Mouse (Mus musculus): ENCODE data around the gene Rgl2.
"Not testable (repeated sequence)": the region's sequence is repeated elsewhere in the genome, so short reads cannot be mapped to it uniquely, and the experiment has no call there.

Gene Rgl2

DNA sequence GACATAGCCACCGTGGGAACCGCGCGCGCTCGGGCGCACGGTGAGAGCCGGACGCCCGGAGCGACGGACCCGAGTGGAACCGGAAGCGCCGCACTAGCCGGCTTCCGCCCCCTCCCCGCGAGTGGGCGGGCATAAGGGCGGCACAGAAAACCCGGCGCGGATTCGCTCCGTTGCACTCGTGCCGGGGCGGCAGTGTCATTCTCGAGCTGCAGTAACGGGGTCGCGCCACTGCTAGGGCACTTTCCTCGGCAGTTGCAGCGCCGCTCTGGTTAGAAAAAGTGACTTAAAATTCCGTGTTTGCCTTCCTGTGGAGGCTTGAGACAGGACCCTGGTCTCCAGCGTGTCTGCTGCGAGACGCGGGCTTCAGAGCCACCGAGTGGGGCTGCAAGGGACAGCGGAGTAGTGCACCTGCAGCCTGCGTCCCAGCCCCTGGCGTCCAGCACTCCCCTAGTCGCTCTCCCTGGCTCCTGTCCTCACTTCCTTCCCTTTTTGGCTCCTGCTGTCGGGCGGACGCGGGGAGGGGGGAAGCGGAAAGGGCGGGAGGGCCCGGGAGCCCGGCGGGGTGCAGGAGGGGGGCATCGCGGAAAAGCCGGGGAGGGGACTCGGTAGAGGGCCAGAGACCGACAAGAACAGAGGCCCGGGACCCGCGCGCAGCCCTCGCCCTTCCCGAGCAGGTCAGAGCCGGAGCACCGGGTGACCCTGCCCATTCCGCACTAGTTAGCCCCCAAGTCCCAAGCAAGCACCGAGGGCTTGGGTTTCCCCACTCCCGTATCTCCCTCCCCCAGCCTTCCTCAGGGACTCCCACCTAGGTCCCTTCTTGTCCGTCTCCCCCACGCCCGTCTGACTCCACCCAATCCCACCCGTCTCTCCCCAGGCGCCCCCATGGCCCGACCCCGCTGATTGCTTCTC lies at the start of gene Rgl2:
Gene Rgl2, plus strand, starts transcription at position 173 of the 909 bp plus-strand sequence.
- DNase-seq, result peak; percentile 95

- DNase-seq, result not testable (repeated sequence)
Observed at GRCm38 (mm10) chr17:33884320-33884719, 45.0 kb upstream of the Rgl2 start.

DNA sequence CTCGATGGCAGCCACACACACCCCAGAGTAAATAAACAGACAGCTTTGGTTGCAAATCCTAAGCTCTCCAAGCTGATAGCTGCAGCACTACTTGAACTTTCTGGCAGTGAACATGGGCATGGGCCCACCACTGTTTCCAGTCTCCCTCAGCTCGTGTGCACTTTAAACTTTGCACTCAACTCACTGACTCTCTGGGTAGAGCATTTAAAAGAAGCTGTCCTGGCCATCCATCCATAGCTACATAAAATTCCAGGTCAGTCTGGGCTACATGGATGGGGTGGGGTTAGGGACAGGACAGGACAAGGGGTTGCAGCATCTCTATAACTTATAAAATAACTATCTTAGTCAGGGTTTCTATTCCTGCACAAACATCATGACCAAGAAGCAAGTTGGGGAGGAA lies 41.5 kb upstream of the Rgl2 start:
- not testable (repeated sequence) for DNase-seq

DNA sequence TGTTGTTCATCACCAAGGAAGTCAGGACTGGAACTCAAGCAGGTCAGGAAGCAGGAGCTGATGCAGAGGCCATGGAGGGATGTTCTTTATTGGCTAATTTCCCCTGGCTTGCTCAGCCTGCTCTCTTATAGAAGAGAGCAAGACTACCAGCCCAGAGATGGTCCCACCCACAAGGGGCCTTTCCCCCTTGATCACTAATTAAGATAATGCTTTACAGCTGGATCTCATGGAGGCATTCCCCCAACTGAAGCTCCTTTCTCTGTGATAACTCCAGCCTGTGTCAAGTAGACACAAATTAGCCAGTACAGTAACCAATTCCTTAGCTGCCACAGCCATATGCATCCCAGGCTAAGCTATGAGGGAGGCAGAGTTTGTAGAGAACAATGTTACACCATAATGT lies 41.1 kb upstream of the Rgl2 start:
- DNase-seq, result not testable (repeated sequence)

DNA sequence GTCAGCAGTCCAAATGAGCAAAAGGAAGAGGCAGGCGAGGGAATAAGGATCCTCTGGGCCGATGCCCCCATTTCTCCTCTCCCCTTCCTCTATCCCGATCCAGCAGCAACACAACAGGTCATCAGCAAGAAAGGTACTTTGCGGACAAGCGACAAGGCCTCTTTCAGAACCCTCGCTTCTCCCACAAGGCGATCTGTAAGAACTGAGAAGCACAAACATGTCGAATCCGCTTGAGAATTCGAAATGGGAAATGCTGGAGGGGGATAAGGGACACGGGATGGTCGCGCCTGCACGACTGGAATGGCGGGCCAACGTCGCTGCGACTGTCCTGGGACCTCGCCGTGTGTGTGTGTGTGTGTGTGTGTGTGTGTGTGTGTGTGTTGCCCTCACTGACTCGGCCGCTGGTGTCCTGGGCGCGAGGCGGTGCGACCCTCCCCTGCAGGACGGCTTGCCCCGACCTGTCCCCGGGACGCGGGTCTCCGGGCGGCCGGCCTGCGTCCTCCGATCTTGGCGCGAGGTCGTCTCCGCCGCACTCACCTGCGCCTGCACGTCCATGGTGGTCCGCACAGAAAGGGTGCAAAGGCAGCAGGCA lies 39.3 kb upstream of the Rgl2 start:
- DNase-seq, result not testable (repeated sequence)

GRCm38 (mm10) chr17:33890533-33891059 lies 38.7 kb upstream of the Rgl2 start, which contains the start of gene Kifc1:
Gene Kifc1 (minus strand): TSS chr17:33890661.
- DNase-seq, result peak; percentile 100

GRCm38 (mm10) chr17:33891357-33891756 lies 38.0 kb upstream of the Rgl2 start:
- DNase-seq, result no peak

DNA sequence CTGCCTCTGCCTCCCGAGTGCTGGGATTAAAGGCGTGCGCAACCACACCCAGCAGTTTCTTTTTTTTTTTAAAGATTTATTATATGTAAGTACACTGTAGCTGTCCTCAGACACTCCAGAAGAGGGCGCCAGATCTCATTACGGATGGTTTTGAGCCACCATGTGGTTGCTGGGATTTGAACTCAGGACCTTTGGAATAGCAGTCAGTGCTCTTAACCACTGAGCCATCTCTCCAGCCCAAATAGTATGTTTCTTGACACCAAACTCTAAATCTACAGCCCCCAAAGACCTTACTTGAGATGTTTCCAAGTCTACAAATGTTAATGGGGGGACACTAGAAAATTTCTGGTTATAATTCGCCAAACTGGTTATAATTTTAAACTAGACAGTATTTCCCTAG lies 37.5 kb upstream of the Rgl2 start:
- not testable (repeated sequence) for DNase-seq

- no peak for DNase-seq
Observed at GRCm38 (mm10) chr17:33892429-33892828, 36.9 kb upstream of the Rgl2 start.

- not testable (repeated sequence) for DNase-seq
Observed at GRCm38 (mm10) chr17:33893011-33893410, 36.3 kb upstream of the Rgl2 start.

DNA sequence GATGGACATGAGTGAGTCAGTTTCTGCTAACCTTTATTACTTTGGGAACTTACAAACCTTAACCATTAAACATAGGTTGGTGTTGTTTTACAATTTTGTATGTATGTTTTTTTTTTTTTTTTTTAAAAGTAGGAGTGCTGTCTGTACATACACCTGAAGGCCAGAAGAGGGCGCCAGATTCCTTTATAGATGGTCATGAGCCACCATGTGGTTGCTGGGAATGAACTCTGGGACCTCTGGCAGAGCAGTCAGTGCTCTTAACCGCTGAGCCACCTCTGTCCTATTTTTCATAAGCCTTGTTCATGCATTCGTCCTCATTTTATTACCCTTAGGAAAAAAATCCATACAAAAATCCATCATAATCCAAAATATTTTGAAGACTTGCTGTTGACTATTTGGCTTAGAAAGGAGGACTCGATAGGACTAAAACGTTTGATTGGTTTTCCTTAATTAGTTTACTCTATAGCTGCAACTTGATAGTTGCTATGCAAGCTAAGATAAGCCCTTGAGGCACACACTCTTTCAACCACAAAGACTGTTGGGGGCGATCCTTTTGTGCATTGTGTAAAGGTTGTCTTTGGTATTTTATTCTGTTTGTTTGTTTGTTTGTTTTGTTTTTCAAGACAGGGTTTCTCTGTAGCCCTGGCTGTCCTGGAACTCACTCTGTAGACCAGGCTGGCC lies 32.1 kb upstream of the Rgl2 start:
- no peak for DNase-seq

- DNase-seq, result not testable (repeated sequence)
Observed at GRCm38 (mm10) chr17:33898193-33898592, 31.1 kb upstream of the Rgl2 start.

GRCm38 (mm10) chr17:33899642-33900041 lies 29.7 kb upstream of the Rgl2 start:
- DNase-seq, result no peak

- no peak for DNase-seq
Observed at GRCm38 (mm10) chr17:33900281-33900988, 28.9 kb upstream of the Rgl2 start.

GRCm38 (mm10) chr17:33900989-33901314 lies 28.4 kb upstream of the Rgl2 start:
- DNase-seq, result no peak

GRCm38 (mm10) chr17:33901653-33902052 lies 27.7 kb upstream of the Rgl2 start:
- DNase-seq, result no peak

DNA sequence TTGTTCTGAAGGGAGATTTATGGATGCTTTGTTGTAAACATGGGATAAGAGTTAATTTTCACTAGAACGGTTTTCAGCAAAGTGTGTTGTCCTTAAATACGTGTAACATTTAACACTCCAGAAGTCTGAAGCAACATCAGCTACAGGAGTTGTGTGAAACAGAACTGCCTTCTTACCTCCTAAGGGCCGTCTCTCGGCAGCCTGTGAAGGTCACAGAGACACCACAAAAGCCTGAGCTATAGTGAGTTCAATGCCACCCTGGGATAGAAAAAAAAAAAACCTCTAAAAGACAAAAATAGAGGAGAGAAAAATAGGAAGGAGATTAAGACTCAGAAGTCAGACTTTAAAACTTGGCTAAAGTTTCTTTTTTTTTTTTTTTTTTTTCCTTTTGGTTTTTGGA lies 27.3 kb upstream of the Rgl2 start:
- DNase-seq, result no peak

GRCm38 (mm10) chr17:33902491-33902890 lies 26.9 kb upstream of the Rgl2 start:
- no peak for DNase-seq

DNA sequence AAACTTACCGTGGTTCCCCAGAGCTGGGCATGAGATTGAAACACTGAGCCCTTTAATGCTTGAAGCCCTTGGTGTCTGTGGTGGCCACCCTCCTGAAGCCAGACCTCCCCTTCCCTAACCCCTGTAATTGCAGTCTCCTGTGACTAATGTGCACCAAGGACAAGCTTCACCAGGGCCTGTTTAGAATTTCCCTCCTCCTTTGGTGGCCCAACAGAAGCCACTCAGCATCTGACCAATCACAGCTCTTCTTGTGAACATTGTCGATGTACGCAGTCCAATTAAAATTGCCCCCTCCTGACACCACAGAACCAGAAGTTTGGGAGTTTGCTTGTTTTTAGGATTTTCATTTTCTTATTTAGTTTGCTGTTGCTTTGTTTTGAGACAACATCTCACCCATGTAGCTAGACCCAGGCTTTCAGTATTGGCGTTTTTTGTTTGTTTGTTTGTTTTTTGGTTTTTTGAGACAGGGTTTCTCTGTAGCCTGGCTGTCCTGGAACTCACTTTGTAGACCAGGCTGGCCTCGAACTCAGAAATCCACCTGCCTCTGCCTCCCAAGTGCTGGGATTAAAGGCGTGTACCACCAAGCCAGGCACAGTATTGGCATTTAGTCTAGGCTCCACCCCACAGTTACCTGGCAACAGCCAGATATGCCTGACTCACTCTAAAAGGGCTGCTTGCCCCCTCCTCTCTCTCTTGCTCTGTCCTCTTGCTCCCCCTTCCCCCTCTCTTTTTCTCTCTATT lies 25.3 kb upstream of the Rgl2 start:
- not testable (repeated sequence) for DNase-seq

DNA sequence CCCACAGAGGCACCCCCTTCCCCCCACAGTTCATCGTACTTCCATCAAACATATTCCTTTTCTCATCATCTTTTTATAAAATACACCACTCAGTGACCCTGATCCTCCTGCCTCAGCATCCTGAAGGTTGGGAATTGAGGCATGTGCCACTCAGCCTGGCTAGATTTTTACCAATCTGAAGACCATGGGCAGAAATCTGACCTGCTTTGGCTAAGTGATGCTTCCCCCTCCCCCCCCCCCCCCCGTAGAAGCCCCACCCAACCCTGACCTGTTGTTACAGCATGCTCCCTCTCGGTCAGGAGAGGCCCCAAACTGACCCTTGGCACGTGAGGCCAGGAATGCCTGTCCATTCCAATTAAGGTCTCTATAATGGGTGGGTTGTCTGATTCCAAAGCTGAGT lies 24.5 kb upstream of the Rgl2 start, which contains the start of gene Platr17:
Gene Platr17, plus strand, starts transcription at position 301 of the 400 bp plus-strand sequence.
- DNase-seq, result not testable (repeated sequence)

- DNase-seq, result peak; percentile 73
Observed at GRCm38 (mm10) chr17:33908331-33909076, 20.8 kb upstream of the Rgl2 start.

Data from right cerebral cortex, postnatal 14 days (tissue).